Mouse (Mus musculus) kidney, adult 11 months (tissue): ENCODE measurements around the gene Fam163a.

Source experiments
- DNase-seq: peaks from one replicate; pipeline ENCODE4 v3.0.0; 2022

Gene Fam163a

GRCm38 (mm10) chr1:156074575-156074974 is 130.3 kb downstream of the Fam163a start:
- peak; percentile 36 for DNase-seq

GRCm38 (mm10) chr1:156073169-156073821 is 131.5 kb downstream of the Fam163a start:
- no peak for DNase-seq

GRCm38 (mm10) chr1:156070106-156070505 is 134.7 kb downstream of the Fam163a start:
- DNase-seq: no peak

GRCm38 (mm10) chr1:156066133-156066532 is 138.7 kb downstream of the Fam163a start:
- DNase-seq: no peak

- DNase-seq: no peak
These were observed 142.6 kb downstream of the Fam163a start for GRCm38 (mm10) chr1:156062193-156062592.

GRCm38 (mm10) chr1:156058207-156058606 is 146.6 kb downstream of the Fam163a start:
- DNase-seq: no peak

GRCm38 (mm10) chr1:156046688-156047087 is 158.1 kb downstream of the Fam163a start:
- DNase-seq: peak; percentile 71

- DNase-seq: no peak
These were observed 160.6 kb downstream of the Fam163a start for GRCm38 (mm10) chr1:156044211-156044611.

- DNase-seq: peak; percentile 65
These were observed 161.8 kb downstream of the Fam163a start for GRCm38 (mm10) chr1:156043027-156043426.

GRCm38 (mm10) chr1:156042481-156042880 is 162.3 kb downstream of the Fam163a start:
- DNase-seq: no peak

GRCm38 (mm10) chr1:156041451-156042241 is 163.2 kb downstream of the Fam163a start:
- DNase-seq: no peak

- DNase-seq: peak; percentile 94
These were observed 164.0 kb downstream of the Fam163a start for GRCm38 (mm10) chr1:156040731-156041401.

GRCm38 (mm10) chr1:156039989-156040388 is 164.8 kb downstream of the Fam163a start:
- peak; percentile 15 for DNase-seq

GRCm38 (mm10) chr1:156037144-156037583 is 167.7 kb downstream of the Fam163a start:
- DNase-seq: peak; percentile 56

- peak; percentile 99 for DNase-seq
These were observed 168.7 kb downstream of the Fam163a start, which contains the start of gene Tor1aip1 for GRCm38 (mm10) chr1:156035930-156036737. Gene Tor1aip1 (minus strand): TSS chr1:156036480.

- DNase-seq: no peak
These were observed 169.4 kb downstream of the Fam163a start, which contains the start of gene Tor1aip2 for GRCm38 (mm10) chr1:156035269-156035929. Gene Tor1aip2 (plus strand): TSS chr1:156035403.

- no peak for DNase-seq
These were observed 170.2 kb downstream of the Fam163a start for GRCm38 (mm10) chr1:156034661-156035060.

- no peak for DNase-seq
These were observed 170.9 kb downstream of the Fam163a start for GRCm38 (mm10) chr1:156033921-156034320.

GRCm38 (mm10) chr1:156028340-156028975 is 176.4 kb downstream of the Fam163a start:
- no peak for DNase-seq

GRCm38 (mm10) chr1:156027849-156028248 is 177.0 kb downstream of the Fam163a start:
- no peak for DNase-seq
